Mouse (Mus musculus): ENCODE data around the gene Gm10912.
"Not testable (repeated sequence)": the region's sequence is repeated elsewhere in the genome, so short reads cannot be mapped to it uniquely, and the experiment has no call there.

The Gm10912 gene

DNA sequence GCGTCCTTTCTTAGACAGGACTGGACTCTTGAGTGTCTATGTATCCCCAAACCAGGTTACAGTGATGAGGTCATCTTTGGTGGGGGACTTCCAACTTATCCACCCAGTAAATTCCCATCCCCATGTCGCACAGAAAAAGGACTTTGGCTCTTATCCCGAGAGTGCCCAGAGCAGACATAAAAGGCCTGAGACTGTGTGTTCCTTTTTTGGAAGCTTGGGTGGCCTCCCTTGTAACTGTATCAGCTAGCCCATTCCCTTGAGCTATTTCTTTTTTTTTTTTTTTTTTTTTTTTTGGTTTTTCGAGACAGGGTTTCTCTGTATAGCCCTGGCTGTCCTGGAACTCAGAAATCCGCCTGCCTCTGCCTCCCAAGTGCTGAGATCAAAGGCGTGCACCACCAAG lies at the start of gene Gm10912:
Gm10912 (plus strand) TSS at position 301 of the 400 bp plus-strand sequence.
- not testable (repeated sequence) for DNase-seq (ENCODE audit: low spot score in 2 of 2)

DNA sequence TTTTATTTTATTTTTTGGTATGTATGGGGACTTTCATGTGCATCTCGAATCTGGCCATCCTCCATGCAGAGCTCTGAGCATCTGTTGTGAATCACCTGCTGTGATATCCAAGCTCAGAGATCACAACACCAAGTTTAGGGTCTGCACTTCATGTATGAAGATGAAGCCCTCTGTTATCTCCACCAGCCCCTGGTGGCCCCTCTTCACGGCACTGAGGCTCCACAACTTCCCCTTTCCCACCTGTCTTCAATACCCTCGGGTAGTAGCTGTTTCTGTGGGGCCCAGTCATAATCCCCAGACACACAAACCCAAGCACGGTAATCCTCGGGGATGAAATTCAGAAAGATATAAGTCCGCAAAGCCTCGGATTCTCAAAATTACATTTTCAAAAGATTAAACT lies 42.5 kb upstream of the Gm10912 start:
- no peak for DNase-seq (ENCODE audit: low spot score in 2 of 2)

DNA sequence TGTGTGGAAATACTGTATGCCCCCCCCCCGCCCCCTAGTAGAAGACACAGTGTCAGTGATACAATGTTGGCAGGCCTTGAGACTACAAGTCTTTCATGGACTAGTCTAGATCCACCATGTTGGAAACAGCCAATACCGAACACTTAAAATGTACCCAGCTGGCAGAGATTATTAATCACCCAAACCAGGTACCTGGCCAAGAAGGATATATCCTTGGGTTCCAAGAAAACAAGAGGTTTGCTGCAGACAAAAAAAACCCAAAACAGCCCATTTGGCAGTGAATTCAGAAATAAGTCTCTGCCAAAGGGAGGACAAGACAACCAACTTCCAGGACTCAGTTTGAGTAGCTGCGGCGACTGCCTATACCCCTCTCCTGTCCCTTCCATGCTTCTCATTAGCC lies 41.0 kb upstream of the Gm10912 start:
- DNase-seq (ENCODE audit: low spot score in 2 of 2) = no peak

DNA sequence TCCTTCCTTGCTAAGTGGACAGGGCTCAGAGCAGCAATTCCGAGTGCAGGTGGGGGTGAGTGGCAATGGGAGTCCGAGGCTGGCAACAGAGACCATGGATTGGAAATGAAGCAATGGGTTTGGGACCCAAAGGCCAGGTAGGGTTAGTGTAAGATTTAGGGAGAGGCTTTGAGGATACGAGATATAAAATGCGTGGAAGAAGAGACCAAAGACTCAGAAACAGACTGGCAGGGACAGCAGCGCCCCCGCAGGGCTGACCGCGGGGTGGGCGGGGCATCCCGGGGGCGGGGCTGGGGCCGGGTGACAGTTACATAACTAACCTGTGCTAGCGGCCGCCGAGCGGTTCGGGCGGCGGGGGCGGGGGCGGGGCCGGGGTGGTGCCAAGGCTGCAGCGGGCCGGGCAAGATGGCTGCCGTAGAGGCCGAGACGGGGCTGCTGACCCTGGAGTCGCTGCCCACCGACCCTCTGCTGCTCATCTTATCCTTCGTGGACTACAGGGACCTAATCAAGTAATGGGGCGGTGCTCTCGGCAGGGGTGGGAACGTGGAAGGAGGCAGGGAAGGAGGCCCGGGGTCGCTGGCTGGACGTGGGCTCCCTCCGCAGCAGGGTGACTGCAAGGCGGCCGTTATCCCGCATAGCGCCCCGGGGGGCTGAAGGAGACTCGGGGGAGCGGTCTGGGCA lies 38.0 kb upstream of the Gm10912 start, which contains the start of gene Fbxo3:
Fbxo3 (plus strand) TSS at position 264 of the 681 bp plus-strand sequence.
- DNase-seq (ENCODE audit: low spot score in 2 of 2) = peak; percentile 80 to 85

DNA sequence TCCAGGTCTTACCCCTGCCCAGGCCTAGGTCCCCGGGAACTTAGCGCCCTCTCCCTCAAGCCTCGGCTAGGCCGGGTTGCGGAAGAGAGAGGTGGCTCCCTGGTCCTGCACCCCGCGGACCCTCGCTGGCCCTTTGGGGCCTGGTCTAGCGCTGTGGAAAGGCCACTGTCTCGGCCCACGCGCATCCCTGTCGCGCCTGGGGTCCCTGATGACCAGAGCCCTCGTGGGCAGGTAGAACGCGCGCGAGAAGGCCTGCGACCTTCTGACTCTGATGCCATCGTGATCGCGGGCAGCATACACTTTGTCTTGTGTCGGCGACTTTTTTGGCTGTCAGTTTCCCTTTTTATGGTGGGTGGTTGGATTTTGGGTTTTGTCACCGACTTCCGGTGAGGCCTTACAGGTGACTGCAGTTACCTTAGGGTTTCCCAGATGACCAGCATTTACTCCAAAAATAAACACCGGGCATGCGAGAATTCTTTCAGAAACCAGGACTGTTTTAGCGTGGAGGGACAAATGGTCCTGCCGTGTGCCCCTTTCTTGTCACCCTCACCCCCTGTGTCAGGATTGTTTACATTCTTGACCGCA lies 37.4 kb upstream of the Gm10912 start, which contains the start of gene 4931422A03Rik:
4931422A03Rik (minus strand) TSS at position 223 of the 585 bp plus-strand sequence.
- DNase-seq (ENCODE audit: low spot score in 2 of 2) = peak; percentile 32 to 46

DNA sequence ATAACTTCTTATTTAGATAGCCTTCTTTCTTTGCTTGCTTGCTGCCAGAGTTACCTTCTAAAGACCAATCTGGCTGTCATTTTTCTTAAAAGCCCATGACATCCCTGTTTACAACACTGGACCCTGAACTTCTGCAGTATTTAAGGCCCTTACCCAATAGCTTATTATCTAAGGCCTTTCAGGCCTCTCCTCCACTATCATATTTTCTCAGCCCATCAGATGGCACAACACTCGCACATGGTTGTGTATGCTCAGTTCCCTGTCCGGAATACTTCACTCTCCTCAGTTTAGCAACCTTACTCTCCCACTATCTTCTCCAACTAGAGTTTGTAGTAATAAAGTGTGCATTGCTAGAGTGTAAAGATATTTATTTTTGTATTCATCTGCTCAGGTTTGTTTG lies 36.6 kb upstream of the Gm10912 start:
- no peak for DNase-seq (ENCODE audit: low spot score in 2 of 2)

DNA sequence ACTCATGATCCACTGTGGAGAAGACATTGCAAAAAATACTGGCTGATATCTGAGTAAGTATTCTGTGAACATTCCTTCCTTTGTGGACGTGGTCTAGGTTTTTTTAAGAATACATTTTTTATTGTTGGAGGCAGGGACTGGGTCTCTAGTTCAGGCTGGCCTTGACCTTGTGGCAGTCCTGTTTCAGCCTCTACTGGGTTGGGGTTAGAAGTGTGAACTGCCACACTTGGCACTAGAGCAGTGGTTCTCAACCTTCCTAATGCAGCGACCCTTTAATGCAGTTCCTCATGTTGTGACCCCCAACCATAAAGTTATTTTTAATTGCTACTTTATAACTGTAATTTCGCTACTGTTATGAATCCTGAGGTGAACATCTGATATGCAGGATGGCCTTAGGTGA lies 35.2 kb upstream of the Gm10912 start:
- no peak for DNase-seq (ENCODE audit: low spot score in 2 of 2)

DNA sequence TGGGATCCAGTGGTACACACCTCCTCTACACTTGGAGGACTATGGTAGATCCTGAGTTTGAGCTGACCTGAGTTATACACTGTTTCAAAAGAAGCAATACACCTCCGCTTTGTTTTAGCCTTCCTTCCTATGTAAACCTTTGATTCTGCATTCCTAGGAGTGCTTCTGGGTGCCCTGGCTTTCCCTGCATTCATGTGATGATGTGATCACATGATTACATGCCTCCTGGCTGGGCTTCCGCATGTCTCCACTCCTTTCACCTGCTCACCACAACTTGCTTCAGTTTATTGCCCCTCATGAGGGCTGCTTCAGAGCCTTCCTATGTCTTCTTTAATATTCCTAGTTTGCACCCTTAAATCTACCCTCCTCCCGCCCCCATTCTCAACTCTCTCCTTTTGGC lies 33.6 kb upstream of the Gm10912 start:
- DNase-seq (ENCODE audit: low spot score in 2 of 2) = no peak

DNA sequence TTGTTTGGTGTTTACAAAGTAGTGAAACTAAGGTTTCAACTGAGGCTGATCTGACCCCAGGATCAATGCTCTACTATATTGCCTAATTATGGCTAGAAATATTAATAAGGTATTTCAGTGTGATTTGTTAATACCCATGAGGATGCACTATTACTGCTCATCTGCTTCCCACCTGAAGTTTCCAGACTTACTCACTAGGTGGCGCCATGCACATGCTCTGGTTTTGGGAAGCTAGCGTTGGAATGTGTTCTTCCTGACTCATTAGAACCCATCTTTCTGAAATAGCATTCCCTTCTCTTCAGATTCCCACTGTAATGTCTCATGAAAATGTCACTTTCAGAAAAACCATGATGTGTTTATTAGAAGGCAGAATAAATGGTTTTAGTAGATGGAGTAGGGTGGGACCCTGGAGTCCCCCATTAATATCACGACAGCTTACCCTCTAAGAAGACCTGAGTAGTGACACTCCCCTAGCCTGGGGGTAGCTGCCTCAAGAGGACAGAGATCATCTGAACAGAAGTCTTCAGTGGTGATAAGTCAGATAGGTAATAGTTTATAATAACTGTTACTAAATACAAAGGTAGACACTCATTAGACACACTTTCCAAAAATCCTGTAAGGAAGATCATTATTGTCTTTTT lies 30.7 kb upstream of the Gm10912 start:
- peak; percentile 72 to 78 for DNase-seq (ENCODE audit: low spot score in 2 of 2)

DNA sequence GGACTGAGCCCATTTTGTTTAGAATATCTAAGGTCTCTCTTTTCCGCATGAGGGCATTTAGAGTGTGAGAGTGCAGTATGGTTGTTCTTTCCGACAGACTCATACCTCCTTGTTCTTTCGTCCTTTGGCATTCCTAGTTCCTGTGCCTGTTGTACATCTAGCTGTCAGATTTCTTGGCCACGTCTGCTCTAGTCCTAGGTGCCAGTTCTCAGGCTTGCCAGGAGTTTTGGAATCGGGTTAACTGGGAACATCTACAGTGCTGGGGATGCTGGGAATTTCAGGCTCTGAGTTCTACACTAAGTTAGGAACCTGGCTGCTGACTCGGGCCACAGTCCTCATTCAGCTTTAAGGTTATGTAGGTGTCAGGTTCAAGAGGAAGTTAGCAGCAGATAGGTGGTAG lies 30.0 kb upstream of the Gm10912 start:
- no peak for DNase-seq (ENCODE audit: low spot score in 2 of 2)

DNA sequence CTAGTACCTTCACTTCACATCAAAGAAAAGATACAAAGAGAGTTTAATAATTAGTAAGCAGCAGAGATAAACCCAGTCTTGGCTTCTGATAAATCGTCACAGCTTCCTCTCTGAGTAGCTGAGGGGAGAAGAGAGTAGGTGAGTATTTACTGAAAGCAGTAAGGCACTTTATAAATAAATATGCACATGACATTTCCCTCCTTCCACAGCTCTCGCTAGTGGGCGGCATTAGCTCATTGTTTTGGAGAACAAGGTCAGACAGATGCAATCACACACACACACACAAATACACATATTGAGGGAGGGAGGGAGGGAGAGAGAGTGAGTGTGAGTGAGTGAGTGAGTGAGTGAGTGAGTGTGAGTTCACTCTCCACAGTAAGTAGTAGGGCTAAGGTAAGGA lies 29.3 kb upstream of the Gm10912 start:
- DNase-seq (ENCODE audit: low spot score in 2 of 2) = no peak

DNA sequence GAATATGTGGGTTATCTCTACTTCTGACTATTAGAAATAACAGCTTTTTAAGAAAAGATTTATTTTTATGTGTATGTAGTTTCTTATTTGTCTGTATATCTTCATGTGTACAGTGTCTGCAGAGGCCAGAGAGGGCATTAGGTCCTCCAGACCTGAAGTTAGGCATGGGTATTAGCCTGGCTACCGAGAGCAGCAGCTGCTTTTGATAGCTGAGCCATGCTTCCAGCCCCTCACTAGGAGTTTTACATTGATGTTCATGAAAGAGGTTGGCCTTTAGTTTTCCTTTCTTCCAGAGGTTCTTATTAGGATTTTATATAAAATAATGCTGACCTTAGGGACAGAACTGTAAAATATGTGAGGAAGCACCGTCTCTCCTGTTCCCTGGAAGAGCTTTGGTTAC lies 27.4 kb upstream of the Gm10912 start:
- no peak for DNase-seq (ENCODE audit: low spot score in 2 of 2)

DNA sequence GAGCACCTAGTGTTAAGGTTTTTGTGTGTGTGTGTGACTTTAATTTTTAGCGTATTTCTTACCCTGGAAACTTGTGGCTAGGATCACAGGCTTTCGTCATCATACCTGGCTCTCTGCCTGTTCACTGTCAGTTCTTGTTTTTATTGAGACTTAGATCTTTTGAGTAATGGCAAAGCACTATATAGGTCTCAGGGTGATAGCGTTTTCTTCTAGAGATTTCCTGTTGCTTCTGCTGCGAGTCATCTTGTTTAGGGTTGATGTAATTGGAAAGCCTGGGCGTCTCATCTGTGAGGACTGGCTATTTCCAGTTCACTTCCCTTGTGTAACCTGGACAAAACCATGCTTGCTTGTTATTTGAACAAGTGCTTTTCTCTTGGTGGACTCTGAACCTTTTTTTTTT lies 24.0 kb upstream of the Gm10912 start:
- no peak for DNase-seq (ENCODE audit: low spot score in 2 of 2)

DNA sequence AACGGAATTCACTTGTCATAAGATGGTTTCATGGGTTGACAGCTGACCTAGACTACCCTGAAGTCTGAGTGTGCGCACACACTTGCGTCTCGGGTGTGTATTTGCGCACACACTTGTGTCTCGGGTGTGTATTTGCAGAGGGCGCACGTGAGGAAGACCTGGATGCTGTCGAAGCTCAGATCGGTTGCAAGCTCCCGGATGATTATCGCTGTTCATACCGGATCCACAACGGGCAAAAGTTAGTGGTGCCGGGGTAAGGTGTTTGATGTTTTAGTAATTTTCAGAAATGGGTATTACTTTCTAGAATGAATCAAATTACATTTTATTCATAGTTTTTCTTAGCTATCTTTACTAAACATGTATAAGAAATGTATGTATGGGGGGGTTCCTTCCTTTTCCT lies 22.9 kb upstream of the Gm10912 start:
- no peak for DNase-seq (ENCODE audit: low spot score in 2 of 2)

DNA sequence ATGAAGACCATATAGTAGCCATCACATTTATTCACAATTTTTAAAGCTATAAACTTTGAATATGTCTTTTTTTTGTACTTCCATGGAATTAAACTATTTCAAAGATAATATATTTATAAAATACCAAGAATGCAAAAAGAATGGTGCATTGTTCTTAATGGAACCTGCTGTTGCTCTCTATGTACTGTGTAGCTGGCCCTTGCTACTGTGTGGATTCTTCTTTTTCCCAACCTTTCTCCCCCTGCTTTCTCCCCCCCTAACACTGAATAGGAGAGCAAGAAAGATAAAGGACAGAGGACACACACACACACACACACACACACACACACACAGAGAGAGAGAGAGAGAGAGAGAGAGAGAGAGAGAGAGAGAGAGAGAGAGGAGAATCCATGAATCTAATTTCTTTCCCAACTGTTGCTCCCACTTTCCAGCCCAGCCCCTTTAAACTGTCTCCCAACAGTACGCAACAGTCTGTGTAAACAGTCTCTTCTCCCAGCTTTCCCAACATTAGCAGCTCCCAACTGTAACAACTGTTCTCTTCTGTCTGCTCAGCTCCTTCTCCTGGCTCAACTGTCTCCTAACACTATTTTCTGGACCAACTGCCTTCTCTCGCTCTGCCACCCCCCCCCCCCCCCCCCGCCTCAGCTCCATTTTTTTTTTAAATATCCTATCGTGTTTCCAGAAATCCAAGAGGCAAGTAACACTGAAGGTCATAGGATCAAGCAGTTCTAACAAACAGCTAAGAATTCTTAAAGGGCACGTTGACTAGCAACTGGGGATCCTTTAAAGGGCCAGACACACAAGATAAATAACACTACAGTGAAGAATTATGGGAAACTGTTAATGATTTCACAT lies 21.8 kb upstream of the Gm10912 start:
- no peak for DNase-seq (ENCODE audit: low spot score in 2 of 2)

DNA sequence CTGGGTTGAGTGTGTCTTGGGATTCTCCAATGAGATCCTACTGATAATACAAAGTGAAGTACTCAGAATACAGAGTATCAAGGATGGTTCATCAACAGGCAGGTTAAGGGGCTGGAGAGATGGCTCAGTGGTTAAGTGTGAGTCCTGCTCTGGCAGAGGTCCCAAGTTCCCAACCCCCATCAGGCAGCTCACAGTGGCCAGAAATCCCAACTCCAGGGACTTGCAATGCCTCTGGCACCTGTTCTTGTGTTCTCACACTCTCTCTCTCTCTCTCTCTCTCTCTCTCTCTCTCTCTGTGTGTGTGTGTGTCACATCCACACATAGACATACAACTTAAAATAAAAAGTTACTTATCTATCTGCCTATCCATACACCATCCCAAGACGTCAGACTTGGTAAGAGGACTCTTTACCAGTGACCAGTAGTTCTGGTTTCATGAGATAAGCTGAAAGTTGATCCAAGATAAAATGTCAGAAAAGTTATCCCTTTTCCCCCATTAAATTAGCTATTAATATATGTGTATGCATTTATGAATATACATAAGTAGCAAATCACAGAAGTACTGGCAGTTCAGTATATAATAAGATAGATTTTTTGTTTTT lies 21.0 kb upstream of the Gm10912 start:
- DNase-seq (ENCODE audit: low spot score in 2 of 2) = no peak

DNA sequence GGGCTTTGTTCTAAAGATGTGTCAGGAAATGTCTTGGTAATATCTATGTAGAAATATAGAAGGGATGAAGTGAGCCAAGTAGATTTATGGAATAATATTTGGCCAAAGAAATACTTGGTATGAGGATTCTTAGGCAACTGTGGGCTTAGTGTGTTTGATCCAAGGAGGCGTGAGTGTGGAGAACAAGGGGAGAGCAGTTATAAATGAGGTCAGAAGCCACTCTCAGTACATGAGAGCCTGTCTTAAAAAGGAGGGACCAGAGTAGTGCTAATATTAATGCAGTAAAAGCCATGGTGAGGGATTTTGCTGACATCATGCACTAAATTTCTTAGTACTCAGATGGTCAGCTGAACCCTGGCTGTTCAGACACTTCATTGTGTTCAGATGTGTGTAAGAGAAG lies 7.2 kb upstream of the Gm10912 start:
- DNase-seq (ENCODE audit: low spot score in 2 of 2) = no peak

DNA sequence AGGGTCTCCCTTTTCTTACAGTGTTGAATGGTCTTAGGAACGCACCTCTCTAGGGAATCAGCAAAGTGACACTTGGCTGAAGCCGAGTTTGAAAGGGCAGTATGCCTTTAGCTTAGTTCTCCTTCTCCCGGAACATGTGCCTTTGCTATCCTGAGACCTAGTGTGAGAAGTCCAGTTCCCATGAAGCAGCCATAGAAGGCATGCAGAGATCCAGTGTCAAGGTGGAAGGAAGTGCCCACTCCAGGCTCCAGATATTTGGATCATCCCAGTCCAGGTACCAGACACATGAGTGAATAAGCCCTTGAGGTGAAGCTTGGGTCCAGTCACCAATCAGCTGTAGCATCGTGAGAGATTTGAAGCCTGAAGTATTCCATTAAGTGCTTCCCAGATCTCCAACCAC lies 6.7 kb upstream of the Gm10912 start:
- no peak for DNase-seq (ENCODE audit: low spot score in 2 of 2)

DNA sequence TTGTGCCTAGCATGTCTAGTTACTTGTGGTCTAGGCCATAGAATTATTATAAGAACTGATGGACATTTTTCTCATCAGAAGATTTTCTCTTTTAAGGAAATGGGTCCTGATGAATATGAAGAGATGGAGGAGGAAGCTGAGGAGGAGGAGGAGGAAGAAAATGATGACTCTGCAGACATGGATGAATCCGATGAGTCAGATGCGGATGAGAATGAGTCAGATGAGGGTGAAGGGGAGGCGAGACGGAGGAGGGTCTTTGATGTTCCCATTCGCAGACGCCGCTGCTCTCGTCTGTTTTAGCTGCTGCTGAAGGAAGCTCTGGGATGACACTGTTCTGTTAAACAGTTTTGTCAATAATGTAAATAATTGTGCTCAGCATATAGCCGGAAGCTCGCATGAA lies 5.8 kb upstream of the Gm10912 start:
- no peak for DNase-seq (ENCODE audit: low spot score in 2 of 2)

DNA sequence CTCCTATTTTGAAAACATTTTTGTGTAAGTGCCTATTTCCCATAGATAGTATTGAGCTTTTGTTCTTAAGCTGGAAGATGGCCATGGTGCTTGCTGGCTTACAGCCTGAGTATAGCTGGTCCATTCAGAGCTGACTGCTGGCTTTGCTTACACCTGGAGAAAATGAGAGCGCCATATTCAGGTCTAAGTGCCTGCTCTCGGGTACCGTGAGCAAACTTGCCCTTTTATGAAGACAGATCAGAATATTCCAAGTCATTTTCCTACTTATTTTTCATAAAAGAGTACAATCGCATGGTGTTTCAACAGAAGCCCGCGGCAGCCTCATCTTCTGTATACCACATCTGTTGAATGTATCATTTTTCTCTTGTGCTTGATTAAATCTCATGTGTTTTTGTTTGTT lies 4.6 kb upstream of the Gm10912 start:
- DNase-seq (ENCODE audit: low spot score in 2 of 2) = no peak

DNA sequence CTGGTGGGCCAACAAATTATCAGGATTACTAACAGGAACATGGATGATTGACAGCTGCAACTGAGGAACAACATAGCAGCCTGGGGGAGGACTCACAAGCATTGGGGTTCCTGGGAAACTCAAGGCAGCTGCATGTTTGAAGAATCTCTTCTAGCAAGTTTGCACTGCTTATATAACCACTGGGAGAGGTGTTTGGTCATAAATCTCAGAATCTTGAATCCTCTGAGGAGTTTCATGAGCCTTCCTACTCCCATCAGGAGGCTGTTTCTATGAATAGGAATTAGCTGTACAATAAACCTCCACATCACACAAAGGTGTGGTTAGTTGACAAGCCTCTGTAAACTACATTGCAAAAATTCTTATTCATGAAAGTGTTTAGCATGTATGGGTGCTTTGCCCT lies 3.0 kb upstream of the Gm10912 start:
- no peak for DNase-seq (ENCODE audit: low spot score in 2 of 2)

DNA sequence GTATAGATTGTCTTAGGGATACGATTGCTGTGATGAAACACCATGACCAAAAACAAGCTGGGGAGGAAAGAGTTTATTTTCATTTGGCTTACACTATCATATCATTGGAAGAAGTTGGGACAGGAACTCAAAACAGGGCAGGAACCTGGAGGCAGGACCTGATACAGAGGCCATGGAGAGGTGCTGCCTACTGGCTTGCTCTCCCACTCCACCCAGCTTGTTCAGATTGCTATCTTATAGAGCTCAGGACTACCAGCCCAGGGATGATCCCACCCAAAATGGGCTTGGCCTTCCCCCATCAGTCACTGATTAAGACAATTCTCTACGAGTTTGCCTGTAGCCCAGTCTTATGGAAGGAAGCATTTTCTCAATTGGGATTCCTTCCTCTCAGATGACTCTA lies 1.5 kb upstream of the Gm10912 start:
- DNase-seq (ENCODE audit: low spot score in 2 of 2) = no peak

Measured in right cerebral cortex, postnatal 10 days (tissue).